Mouse (Mus musculus) midbrain, embryonic 12.5 days (tissue): Measurements from ENCODE around the gene Baat. TPM values are rescaled to one million over a fixed set of nuclear protein-coding genes. Genes with fewer than 3 reads are reported as not detected.
A peak's percentile ranks its signal among the peaks of the same experiment; 100 is the strongest.
"Not testable (repeated sequence)": the region's sequence is repeated elsewhere in the genome, so short reads cannot be mapped to it uniquely, and the experiment has no call there.

Source experiments
- ATAC-seq: fragments of 200-750 bp; cut with Nextera tagmentation; 2 replicates; pipeline ENCODE4 v1.8.0; 2017; ENCODE audit warnings: low read depth, moderate TSS enrichment, moderate library complexity; ENCODE audit not compliant: low FRiP score
- H3K27ac ChIP-seq: fragments of 300-500 bp; sonication (generic); replicated peaks from 2 replicates; pipeline ENCODE4 v1.5.1; 2016; ENCODE audit warnings: mild to moderate bottlenecking
- H3K27me3 ChIP-seq: fragments of 300-500 bp; sonication (generic); 2 replicates; pipeline ENCODE4 v1.6.1; 2016; ENCODE audit warnings: mild to moderate bottlenecking
- H3K36me3 ChIP-seq: fragments of 300-500 bp; sonication (generic); 2 replicates; pipeline ENCODE4 v1.6.1; 2016
- H3K4me1 ChIP-seq: fragments of 300-500 bp; sonication (generic); 2 replicates; pipeline ENCODE4 v1.6.1; 2016
- H3K4me2 ChIP-seq: fragments of 300-500 bp; sonication (generic); replicated peaks from 2 replicates; pipeline ENCODE4 v1.6.1; 2016; ENCODE audit warnings: mild to moderate bottlenecking, moderate library complexity
- H3K4me3 ChIP-seq: fragments of 300-500 bp; sonication (generic); 2 replicates; pipeline ENCODE4 v1.5.1; 2016; ENCODE audit warnings: mild to moderate bottlenecking
- H3K9ac ChIP-seq: fragments of 300-500 bp; sonication (generic); replicated peaks from 2 replicates; pipeline ENCODE4 v1.6.1; 2016; ENCODE audit warnings: mild to moderate bottlenecking, moderate library complexity
- H3K9me3 ChIP-seq: fragments of 300-500 bp; sonication (generic); 2 replicates; pipeline ENCODE4 v1.6.1; 2016; ENCODE audit warnings: mild to moderate bottlenecking
- WGBS: fragments of 180-500 bp; shearing (Covaris S2); methylation state at CpG from one replicate; pipeline ENCODE4 v1.1.7; 2016; 5-methylcytosine and 5-hydroxymethylcytosine counted together
- polyA plus RNA-seq: library from polyadenylated mRNA; unstranded; fragments of >200 nt; fragmentation: Nextera tagmentation; extraction: Ambion mirVana; gene quantifications from 2 replicates; pipeline ENCODE4 v1.2.1, GENCODE M21; 2016

Baat gene
- polyA plus RNA-seq, 1 experiment from 2014 or later = 0.17 TPM

GRCm38 (mm10) chr4:49521346-49521745 is 15.0 kb upstream of the Baat start:
- Histone ChIP-seq H3K27ac (no peak overlapping the region), H3K4me3 (peak overlapping the region; percentile 71), H3K36me3 (peaks cover 14% of the 10 kb centered on the region), H3K9ac (peak overlapping the region; percentile 78), H3K9me3 (no peaks in the 10 kb centered on the region), H3K4me1 (peaks cover 18% of the 10 kb centered on the region), H3K27me3 (no peaks in the 10 kb centered on the region), H3K4me2 (peak overlapping the region; percentile 62)
- 1% methylated on average over 17 of the region's 17 CpGs for WGBS
- ATAC-seq = no peak

- Histone ChIP-seq H3K4me1 (peaks cover 18% of the 10 kb centered on the region), H3K4me3 (peak within 1 kb of the TSS; percentile 71), H3K9ac (peak within 1 kb of the TSS; percentile 78), H3K27me3 (no peaks in the 10 kb centered on the region), H3K27ac (no peak within 1 kb of the TSS; the same call in 1 of the 2 replicates), H3K9me3 (no peaks in the 10 kb centered on the region), H3K36me3 (peaks cover 14% of the 10 kb centered on the region), H3K4me2 (peak within 1 kb of the TSS; percentile 66)
- WGBS = under 1% methylated on average over 41 of the region's 41 CpGs
- ATAC-seq = peak; percentile 99
Observed at GRCm38 (mm10) chr4:49520572-49521340, 14.4 kb upstream of the Baat start, which contains the start of the genes Mrpl50 and Zfp189. Mrpl50 (minus strand) TSS chr4:49521093. Zfp189 (plus strand) TSS chr4:49521176.

- no peak for ATAC-seq
- H3K4me1 ChIP-seq = peaks cover 18% of the 10 kb centered on the region
- no peaks in the 10 kb centered on the region for H3K27me3 ChIP-seq
- no peak overlapping the region for H3K27ac ChIP-seq
- no peak overlapping the region for H3K9ac ChIP-seq
- peaks cover 12% of the 10 kb centered on the region for H3K36me3 ChIP-seq
- H3K9me3 ChIP-seq = no peaks in the 10 kb centered on the region
- H3K4me3 ChIP-seq = no peak overlapping the region
- H3K4me2 ChIP-seq = peak overlapping the region; percentile 29
- 72% methylated on average over 5 of the region's 5 CpGs for WGBS
Observed at GRCm38 (mm10) chr4:49519476-49519875, 13.1 kb upstream of the Baat start.

- Histone ChIP-seq H3K4me2 (no peak overlapping the region), H3K4me3 (no peak overlapping the region), H3K9me3 (no peaks in the 10 kb centered on the region), H3K4me1 (peaks cover 2% of the 10 kb centered on the region; the same call in 1 of the 2 replicates), H3K27me3 (no peaks in the 10 kb centered on the region), H3K9ac (no peak overlapping the region), H3K36me3 (peaks cover 25% of the 10 kb centered on the region), H3K27ac (no peak overlapping the region)
- no peak for ATAC-seq
- WGBS = 95% methylated on average over 6 of the region's 6 CpGs
Observed at GRCm38 (mm10) chr4:49514441-49514840, 8.1 kb upstream of the Baat start.

GRCm38 (mm10) chr4:49512636-49513035 is 6.3 kb upstream of the Baat start:
- H3K27ac ChIP-seq = no peak overlapping the region
- H3K36me3 ChIP-seq = peaks cover 25% of the 10 kb centered on the region
- H3K4me2 ChIP-seq = no peak overlapping the region
- no peaks in the 10 kb centered on the region for H3K9me3 ChIP-seq
- H3K4me1 ChIP-seq = no peaks in the 10 kb centered on the region
- H3K4me3 ChIP-seq = no peak overlapping the region
- H3K27me3 ChIP-seq = no peaks in the 10 kb centered on the region
- no peak for ATAC-seq
- H3K9ac ChIP-seq = no peak overlapping the region
- 87% methylated on average over 4 of the region's 4 CpGs for WGBS

GRCm38 (mm10) chr4:49510236-49510835 is 4.0 kb upstream of the Baat start:
- not testable (repeated sequence) for H3K27me3 ChIP-seq, H3K9me3 ChIP-seq, ATAC-seq, H3K4me2 ChIP-seq, H3K9ac ChIP-seq, H3K4me1 ChIP-seq, H3K27ac ChIP-seq, H3K4me3 ChIP-seq
- peaks cover 25% of the 10 kb centered on the region for H3K36me3 ChIP-seq
- WGBS = 93% methylated on average over 1 of the region's 1 CpGs

GRCm38 (mm10) chr4:49509183-49509582 is 2.8 kb upstream of the Baat start:
- H3K4me1 ChIP-seq = no peaks in the 10 kb centered on the region
- no peak overlapping the region for H3K4me2 ChIP-seq
- WGBS = 96% methylated on average over 2 of the region's 2 CpGs
- H3K9ac ChIP-seq = no peak overlapping the region
- H3K27ac ChIP-seq = no peak overlapping the region
- no peaks in the 10 kb centered on the region for H3K27me3 ChIP-seq
- no peaks in the 10 kb centered on the region for H3K9me3 ChIP-seq
- no peak overlapping the region for H3K4me3 ChIP-seq
- ATAC-seq = no peak
- peaks cover 21% of the 10 kb centered on the region for H3K36me3 ChIP-seq

GRCm38 (mm10) chr4:49503563-49503962 is 2.8 kb downstream of the Baat start:
- no peak overlapping the region for H3K27ac ChIP-seq
- no peaks in the 10 kb centered on the region for H3K36me3 ChIP-seq
- no peak overlapping the region for H3K9ac ChIP-seq
- H3K4me1 ChIP-seq = no peaks in the 10 kb centered on the region
- WGBS = 95% methylated on average over 1 of the region's 1 CpGs
- H3K27me3 ChIP-seq = no peaks in the 10 kb centered on the region
- H3K4me3 ChIP-seq = no peak overlapping the region
- no peak overlapping the region for H3K4me2 ChIP-seq
- H3K9me3 ChIP-seq = no peaks in the 10 kb centered on the region
- no peak for ATAC-seq

- WGBS = 83% methylated on average over 3 of the region's 3 CpGs
- not testable (repeated sequence) for H3K9me3 ChIP-seq, H3K4me2 ChIP-seq, H3K27me3 ChIP-seq, ATAC-seq, H3K9ac ChIP-seq, H3K4me3 ChIP-seq, H3K4me1 ChIP-seq, H3K36me3 ChIP-seq, H3K27ac ChIP-seq
Observed at GRCm38 (mm10) chr4:49485934-49486650, 20.3 kb downstream of the Baat start.

GRCm38 (mm10) chr4:49485442-49485841 is 20.9 kb downstream of the Baat start:
- H3K36me3 ChIP-seq = no peaks in the 10 kb centered on the region
- H3K4me1 ChIP-seq = peaks cover 2% of the 10 kb centered on the region; the same call in 1 of the 2 replicates
- H3K4me2 ChIP-seq = no peak overlapping the region
- H3K27me3 ChIP-seq = no peaks in the 10 kb centered on the region
- H3K27ac ChIP-seq = no peak overlapping the region
- ATAC-seq = no peak
- H3K9ac ChIP-seq = no peak overlapping the region
- H3K4me3 ChIP-seq = no peak overlapping the region
- H3K9me3 ChIP-seq = no peaks in the 10 kb centered on the region

- no peaks in the 10 kb centered on the region for H3K27me3 ChIP-seq
- no peak overlapping the region for H3K27ac ChIP-seq
- WGBS = 58% methylated on average over 3 of the region's 3 CpGs
- H3K9me3 ChIP-seq = no peaks in the 10 kb centered on the region
- no peak for ATAC-seq
- H3K9ac ChIP-seq = no peak overlapping the region
- H3K4me3 ChIP-seq = no peak overlapping the region
- no peak overlapping the region for H3K4me2 ChIP-seq
- H3K4me1 ChIP-seq = peaks cover 6% of the 10 kb centered on the region
- H3K36me3 ChIP-seq = no peaks in the 10 kb centered on the region
Observed at GRCm38 (mm10) chr4:49480896-49481295, 25.5 kb downstream of the Baat start.
